Mouse (Mus musculus) left cerebral cortex, postnatal 25 days (tissue): ENCODE results near the gene Lin28a. TPM values are rescaled to one million over a fixed set of nuclear protein-coding genes. Genes with fewer than 3 reads are reported as not detected.

Experiments used
- DNase-seq, 2 experiments: peaks; one replicate each; pipeline ENCODE4 v3.0.0; 2022; ENCODE audit warnings: low spot score in 2 of 2, mixed read lengths in 1 of 2
- intact Hi-C: fragments of 180-260 bp; cut with DNase I; formaldehyde crosslinking; loops from one replicate; pipeline ENCODE4 v1.15.1; 2025
- total RNA-seq, 2 experiments: library from RNA; stranded (reverse); gene quantifications; 2 replicates each; pipeline ENCODE4 v1.2.3; 2021

Lin28a gene
- total RNA-seq, 2 experiments from 2014 or later = not detected

DNA sequence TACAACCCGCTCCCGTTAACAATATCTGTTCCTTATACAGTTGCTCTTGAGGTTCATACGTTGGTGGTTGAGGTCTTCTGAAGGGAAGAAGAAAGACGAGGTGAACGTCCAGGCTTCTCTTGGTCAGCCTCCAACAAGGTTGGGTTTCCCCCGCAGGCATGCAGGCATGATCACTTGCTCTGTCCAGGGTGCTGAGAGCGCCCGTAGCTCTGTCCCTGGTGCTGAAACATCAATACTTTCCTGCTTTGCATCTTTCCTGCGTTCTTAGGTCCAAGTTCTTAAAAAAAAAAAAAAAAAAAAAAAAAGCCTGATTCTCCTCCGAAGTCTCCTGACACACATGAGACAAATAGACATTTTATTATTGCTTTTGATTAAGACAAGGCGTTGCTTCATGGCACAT is 2.0 kb upstream of the Lin28a start:
- intact Hi-C loops = no loop called here
- peak in 1 of 2 experiments; percentile 11 for DNase-seq

DNA sequence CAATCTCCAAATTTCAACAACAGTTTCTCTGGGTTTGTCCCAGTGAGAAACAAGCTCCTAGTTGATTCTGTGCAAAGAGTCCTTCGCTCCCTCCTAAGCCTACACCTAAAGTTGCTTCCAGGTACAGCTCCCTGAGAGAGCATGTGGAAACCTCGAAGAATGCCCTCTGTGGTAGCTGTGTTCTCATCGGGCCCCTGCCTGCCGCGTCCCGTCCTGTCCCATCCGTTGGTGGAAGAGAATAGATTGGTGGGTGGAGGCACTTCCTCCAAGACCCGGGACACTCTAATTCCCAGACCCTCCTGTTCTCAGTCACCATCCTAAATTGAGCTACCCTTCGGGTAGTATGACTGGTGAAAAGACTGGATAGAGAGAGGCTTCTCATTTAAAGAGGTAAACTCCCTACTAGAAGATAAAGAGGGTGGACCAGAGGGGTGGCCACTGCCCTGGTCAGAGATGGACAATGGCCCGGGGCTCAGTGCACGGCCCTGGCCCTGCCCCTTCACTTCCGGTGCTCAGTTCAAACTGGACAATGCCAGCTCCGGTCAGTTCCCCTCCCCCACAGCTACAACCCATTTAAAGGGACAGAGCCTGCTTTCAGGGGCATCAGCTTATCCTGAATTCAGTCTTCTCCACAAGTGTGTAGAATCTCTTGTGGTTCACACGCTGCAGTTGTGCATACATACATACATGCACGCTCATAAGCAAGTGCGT is 1.2 kb upstream of the Lin28a start:
- no peak for DNase-seq
- intact Hi-C loops = no loop called here

DNA sequence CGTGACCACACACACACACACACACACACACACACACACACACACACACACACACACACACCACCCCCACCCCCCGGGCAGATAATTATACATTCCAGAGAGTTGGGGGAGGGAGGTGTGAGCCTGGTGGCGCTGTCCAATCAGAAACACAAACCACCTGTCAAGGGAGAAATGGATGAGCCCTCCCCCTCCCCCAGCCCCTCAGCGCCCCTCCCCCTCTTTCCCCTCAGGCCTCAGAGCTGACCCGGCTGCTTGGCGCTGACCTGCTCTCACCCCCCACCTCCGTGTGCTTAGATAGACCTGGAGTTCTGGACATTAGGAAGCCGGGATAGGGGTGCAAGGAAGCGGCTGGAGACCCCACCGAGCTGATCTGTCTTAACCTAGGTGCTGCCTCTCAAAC is 569 bp upstream of the Lin28a start:
- DNase-seq = no peak
- intact Hi-C loops = no loop called here

DNA sequence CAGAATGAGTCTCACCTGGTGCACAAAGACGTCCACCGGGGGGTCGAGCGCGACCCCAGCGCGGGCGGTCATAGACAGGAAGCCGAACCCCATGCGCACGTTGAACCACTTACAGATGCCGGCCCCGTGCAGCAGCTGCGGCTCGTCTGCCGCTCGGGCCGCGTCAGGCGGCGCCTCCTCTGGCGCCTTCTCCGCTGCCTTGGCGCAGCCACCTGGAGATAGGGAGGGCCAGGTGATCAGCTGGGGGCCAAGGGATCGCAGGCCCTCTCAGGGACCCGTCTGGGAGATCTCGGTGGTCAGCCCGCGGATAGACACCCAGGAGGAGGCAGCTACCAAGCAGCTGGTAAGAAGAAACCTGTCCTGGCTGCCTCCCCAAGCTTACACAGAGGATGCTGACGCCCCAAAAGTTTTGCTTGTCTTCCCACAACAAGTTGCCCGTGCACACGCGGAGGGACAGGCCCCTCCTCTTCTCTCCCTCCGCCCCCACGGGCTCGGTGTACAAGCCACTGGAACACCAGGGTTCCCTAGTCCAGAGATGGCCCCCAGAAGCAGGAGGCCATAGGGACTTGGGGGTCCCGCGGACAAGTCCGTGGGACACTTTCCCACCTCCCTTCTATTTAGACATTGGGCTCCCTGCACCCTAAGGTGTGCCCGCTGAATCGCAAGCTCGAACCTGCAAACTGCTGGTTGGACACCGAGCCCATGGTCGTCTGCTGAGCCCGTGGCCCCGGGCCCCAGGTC is 433 bp downstream of the Lin28a start:
- intact Hi-C loops = no loop called here
- DNase-seq = no peak

DNA sequence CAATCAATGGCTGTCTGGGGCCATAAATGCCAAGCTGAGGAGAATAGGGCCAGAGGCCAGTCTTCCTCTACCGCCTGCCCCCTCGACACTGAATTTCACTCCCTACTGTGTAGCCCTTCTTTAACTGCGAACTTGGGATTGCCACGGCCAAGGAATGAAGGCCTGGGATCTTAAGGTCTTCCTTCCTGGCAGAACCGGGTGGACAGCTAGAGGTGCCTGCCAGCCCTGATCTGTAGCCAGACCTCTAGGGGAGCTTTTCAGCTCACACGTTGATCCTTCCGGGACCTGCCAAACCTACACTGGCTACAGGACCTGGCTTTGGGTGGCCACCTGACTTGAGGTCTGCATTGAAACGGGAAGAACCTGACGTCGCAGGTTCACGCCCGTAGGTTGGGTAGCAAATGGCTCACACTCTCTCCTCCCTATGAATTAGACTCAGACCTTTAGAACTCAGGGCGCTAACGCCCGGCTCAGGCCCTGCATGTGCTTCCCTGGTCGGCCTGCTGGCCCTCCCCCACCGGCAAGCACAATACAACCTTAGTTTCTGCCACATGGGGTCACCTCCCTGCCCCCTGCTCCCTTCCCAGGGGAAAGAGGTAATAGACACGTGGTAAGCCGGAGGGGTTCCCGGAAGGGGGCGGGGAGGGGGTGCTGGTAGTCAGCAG is 1.3 kb downstream of the Lin28a start:
- DNase-seq = no peak
- intact Hi-C loops = no loop called here

DNA sequence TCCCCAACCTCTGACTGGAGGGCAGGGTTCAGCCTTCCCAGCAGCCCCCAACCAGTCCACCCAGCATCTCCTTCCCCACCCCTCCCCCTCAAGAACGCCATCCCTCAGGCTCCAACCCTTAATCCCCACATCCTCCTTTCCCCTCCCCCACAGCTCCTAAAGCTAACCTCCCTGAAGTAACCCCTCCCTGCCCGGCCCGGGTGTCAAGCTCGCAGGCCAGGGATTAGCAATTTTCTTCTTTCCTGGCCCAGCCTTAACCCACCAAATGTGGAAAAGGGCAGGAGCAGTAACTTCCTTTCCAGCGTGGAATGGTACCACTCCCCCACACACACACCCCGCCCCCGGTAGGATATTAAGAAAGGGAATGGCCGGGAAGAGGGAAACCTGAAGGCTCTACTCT is 1.9 kb downstream of the Lin28a start:
- intact Hi-C loops = no loop called here
- DNase-seq = no peak

DNA sequence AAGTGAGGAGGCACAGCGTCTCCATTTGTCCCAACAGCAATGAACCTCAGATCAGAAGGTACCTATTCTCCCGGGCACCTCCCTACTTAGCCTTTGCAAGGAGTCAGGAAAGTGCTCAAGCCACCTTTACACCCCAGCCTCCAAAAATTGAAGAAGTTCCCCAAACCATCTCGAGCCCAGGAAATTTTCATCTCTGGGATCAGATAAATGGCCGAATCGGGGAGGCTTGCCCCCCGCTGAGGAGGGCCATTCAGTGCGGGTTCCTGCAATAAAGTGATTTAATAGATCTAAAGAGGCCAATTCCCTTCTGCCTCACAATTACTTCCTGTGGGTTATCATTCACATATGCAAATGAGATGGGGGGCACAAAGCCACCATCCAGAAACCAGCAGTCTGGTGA is 2.4 kb downstream of the Lin28a start:
- DNase-seq = no peak
- intact Hi-C loops = no loop called here

DNA sequence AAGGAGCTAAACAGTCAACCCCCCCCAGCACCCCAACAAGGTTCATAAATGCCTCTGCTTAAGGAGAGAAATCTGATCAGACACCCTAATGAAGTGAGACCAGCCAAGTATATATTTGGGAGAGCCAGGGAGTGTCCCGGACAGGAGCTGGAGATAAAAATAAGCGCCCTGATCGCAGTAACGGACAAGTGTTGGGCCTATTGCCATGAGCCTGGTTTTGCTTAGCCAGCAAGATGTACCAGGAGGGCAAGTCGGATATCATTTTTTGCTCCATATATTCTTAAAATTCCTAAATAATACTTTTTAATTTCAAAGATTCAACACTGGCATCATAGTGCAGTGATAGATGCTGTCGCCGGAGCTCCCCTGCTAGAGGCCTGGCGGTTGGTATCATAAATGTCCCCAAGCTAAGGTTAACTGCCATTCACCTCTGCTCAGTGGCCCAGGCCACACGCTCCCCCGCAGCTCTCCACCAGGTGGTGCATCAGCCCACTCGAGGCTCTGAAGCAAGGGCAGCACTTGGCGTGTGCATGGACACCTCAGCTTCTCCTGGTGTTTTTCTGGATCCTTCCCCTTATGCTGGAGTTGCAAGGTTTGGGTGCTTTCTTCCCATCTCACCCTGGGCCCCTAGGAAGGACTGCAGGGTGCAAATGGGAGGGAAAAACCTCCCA is 5.6 kb downstream of the Lin28a start:
- intact Hi-C loops = no loop called here
- no peak for DNase-seq

DNA sequence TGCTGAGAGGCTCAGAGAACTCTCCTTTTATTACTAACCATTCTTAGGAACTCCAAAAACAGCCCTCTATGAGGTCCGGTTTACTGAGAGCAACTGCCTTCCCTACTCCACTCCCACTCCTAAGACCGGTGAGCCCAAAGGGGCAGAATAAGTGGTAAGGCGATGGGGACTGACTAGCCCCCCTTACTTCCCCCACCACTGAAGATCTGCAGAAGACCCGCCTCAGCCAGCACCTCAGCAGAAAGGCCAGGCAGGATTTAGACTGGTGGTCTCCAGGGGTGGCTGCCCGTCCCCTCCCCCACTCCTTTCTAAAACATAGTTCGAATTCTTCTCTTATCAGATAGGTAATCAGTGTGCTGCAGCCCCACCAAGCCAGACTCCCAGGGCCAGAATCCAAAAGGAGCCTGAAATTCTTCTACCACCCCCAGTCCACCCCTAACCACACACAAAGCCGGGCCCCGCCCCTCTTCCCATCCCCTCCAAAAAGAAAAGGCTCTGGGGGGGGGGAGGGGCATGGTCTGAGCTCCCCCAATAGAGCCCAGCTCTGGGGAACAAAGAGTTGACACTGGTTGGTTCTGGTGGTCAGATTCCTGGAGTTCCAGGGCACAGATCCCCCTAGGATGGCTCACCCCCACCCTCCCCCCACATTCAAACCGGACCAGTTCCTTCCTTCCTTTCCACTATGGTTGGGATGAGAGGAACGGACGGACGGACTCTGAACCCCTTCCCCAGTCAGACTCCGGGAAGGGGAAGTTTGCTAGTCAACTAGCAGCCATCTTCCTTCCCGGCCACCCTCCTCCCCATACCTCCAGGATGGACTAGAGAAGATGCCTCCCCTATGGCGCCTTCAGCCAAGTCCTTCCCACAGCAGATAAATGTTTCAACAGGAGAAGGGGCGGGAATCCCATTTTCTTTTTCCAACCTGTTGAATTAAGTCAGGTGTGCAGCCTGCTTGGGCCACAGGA is 6.9 kb downstream of the Lin28a start:
- intact Hi-C loops = no loop called here
- no peak for DNase-seq

DNA sequence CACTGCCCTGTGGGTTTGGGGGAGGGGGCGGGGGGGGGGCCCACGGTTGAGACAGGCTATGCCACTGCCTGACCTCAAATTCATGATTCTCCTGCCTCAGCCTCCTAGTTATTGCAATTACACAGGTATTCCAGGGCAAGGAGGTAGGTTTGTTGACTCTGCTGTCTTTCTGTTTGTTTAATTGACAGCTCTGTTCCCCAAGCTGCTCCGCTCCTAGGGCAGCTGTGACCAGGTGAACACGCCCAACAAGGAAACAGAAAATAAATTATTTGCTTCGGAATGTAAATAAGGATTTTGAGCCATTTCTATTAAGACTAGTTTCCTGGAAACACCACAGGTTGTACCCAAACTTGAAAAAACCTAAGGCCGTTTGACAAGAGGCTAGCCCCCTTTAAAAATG is 8.9 kb downstream of the Lin28a start:
- intact Hi-C loops = no loop called here
- no peak for DNase-seq

DNA sequence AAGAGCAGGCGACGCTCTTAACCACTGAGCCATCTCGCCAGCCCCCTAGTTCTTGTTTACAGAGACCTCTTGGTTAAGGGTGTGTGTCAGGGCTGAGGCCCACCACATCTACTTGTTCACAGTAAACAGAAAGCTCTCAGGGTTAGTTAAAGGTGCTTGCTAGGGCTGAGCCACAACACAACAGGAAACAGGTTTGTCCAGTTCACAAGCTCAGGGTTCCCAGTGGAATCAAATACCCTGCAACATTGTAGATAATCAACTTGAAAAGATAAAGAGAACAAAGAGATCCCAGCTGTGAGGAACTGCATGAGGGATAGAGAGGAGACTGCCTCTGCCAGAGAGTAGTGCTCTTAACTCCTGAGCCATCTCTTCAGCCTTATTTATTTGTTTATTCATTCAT is 11.8 kb downstream of the Lin28a start:
- intact Hi-C loops = no loop called here

DNA sequence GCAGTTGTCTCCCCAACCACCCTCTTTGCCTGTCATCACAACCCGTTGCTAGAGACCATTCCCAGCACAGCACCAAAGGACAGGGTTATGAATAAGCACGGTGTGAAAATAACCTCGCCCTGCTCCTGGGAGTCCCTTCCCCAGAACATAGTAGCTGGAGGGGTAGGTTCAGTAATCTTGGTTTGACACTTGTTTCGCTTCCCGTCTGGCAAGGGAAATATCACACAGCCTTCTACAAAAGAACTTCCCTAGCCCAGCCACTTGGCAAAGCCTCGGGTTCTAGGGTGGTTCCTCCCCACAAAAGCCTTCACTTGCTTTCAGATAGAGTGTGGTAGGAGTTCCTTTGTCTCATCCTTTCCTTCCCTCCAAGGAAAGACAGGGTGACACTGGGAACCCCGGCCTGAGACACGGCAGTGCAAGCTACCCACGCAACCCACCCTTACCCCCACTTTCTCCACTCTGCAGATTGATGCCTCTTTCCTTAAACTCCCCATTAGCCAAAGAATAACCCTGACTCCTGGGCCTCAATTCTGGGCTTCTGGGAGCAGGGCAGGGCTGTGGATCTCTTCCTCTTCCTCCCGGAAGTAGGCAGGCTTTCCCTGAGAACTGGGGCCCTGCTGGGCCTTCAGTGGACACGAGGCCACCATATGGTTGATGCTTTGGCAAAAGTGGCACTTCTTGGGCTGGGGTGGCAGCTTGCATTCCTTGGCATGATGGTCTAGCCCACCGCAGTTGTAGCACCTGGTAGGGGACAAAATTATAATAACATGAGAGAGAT is 12.9 kb downstream of the Lin28a start:
- peak in 1 of 2 experiments; percentile 3 for DNase-seq
- intact Hi-C loops = no loop called here

More for the DNA sequence above, 11.8 kb downstream of the Lin28a start:
- no peak for DNase-seq

DNA sequence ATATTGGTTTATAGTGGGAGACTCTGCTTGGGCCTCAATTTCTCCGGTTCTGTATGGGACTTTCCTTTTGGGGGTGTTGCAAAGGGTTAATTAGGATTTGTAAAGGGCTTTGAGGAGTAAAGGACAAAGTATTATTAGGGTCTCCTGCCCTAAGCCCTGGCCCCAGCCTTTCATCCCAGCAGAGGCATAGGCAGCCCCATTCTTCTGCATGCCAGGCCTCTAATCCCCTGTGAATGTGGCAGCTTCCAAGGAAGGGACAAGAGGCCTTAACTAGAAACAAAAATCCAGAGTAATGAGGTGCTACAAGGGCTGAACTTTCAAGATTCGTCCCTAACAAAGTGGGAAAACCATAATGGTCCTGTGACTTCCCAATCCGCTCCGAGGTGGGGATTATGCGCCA is 15.7 kb downstream of the Lin28a start:
- intact Hi-C loops = no loop called here

DNA sequence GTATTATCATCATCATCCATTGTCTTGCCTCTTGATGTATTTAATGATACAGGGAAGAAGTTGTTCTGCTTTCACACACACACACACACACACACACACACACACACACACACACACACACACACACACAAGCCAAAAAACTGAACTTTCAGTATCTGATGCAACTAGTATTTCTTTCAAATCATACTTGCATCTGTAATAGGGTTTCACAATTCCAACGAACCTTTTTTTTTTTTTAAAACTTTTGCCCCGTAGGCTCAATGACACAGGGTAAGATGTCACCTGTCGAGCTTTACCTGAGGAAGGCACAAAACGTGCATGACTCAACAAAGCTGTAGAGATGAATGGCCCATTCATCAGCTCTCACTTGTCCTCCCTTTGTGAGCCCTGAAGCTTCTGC is 16.4 kb downstream of the Lin28a start:
- no peak for DNase-seq
- intact Hi-C loops = no loop called here

More for the DNA sequence above, 15.7 kb downstream of the Lin28a start:
- no peak for DNase-seq

DNA sequence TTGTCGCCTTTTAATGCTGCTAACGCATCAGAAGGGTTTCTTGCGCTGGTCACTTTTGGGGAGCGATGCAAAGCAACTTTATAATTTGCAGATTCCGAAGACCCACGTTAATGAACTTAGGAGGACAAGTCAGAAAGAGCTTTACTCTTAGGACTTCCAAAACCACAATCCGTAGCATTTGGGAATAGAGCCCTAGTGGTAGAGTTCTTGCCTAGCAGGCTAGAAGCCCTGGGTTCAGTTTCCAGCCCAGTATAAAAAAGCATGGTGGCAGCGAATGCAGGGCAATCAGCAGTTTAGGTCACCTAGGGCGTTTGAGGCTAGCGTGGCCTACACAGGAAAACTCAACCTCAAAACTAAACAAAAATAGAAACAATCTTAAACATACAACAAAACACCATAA is 16.9 kb downstream of the Lin28a start:
- DNase-seq = no peak
- intact Hi-C loops = no loop called here

DNA sequence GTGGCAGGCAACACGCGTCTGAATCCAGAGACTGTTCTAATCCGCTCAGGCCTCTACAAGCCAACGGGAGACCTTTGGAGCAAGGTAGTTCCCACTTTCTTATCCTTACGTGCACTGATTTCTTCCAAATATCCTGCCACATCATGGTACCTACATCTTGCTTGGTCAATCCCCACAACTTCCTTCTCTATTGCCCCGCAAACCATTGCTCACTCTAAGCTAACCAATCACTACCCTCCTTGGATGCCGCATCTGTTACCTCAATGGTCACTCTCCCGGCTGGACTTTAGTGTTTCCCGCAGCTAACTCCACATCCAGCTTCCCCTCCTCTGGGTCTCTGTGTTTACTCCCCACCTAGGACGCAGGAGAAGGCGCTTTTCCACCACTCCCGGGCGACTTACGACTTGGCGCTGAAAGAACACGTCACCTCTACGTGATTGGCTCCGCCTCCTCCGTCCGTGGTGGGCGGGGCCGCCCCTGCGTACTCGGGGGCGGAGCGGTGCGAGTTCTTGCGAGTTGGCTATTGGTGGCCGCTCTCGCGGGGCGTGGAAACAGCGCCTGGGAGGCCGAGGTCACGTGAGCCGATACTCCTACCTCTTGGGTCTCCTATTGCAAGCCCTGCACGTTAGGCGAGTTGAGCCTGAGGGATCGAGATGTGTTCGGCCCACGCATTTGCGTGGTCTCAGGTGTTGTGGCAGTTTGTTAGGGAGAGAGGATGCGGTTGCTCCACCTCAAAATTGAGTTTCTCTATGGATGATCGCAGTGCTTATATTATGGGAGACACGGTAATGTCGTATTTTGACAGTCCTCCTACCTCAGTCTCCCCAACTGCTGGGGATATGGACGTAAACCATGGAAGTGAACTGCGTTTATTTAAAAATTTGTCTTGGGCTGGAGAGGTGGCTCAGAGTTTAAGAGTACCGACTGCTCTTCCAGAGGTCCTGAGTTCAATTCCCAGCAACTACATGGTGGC is 17.9 kb downstream of the Lin28a start, which contains the start of gene Dhdds:
Gene Dhdds (minus strand): TSS at position 453 of the 973 bp plus-strand sequence.
- intact Hi-C loops = no loop called here
- DNase-seq = peak; percentile 96 to 98

DNA sequence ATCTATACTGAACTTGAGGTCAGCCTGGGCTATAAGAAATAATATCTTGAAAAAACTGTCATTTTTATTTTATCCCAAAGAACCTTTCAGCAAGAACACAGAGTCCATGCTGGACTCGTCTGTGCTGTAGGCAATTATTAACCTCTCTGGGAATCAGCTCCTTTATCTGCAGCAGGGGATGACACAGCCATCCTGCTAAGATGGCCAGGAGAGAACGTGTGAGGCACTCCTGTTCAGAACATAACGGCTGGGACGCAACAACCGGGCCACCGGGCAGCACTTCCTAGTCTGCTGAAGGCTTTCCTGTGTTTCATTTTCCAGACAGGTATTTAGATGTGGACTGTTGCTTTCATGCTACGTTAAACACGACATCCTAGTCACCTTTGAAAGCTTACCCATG is 23.9 kb downstream of the Lin28a start:
- intact Hi-C loops = no loop called here
- no peak for DNase-seq
